In genomic region chr6:39118456-39118881, GRCm38 (mm10) we compare ENCODE assay signal across 7 mouse cellular contexts. TPM values are rescaled to one million over a fixed set of nuclear protein-coding genes. Genes with fewer than 3 reads are reported as not detected.
DNase-seq lines count a peak whose midpoint lies in the region; ATAC-seq lines count a peak whose summit lies in the region.

No protein-coding gene starts in this region.

- peak overlapping the region; percentile 74 for H3K27ac ChIP-seq in embryonic facial prominence, embryonic 10.5 days (replicated peaks)
- peak overlapping the region in 1 of 2 experiments; percentile 63; a peak in 2 of 4 replicates for H3K27ac ChIP-seq in heart, embryonic 14.5 days (replicated peaks in 1 of 2; ENCODE audit: control insufficient read depth in 1 of 2, insufficient read depth in 1 of 2, low read depth in 2 of 2, low read length in 2 of 2)
- no peak overlapping the region for H3K27ac ChIP-seq in liver, embryonic 13.5 days
- H3K27ac ChIP-seq in stomach, embryonic 14.5 days (ENCODE audit: low read length) = peak overlapping the region; percentile 48; the same call in 1 of the 2 replicates

- peak; percentile 32 for DNase-seq in right cerebral cortex, postnatal 4 days
- no peak for DNase-seq in right cerebral cortex, adult 18-20 months
- no peak for DNase-seq in embryonic facial prominence, embryonic 10.5 days (ENCODE audit: low spot score)
- DNase-seq in liver, embryonic 13.5 days = no peak
- no peak for DNase-seq in adrenal gland, adult 18-20 months (ENCODE audit: low spot score in 2 of 2)

- no peaks in the 10 kb centered on the region for H3K36me3 ChIP-seq in embryonic facial prominence, embryonic 10.5 days (replicated peaks)
- H3K36me3 ChIP-seq in heart, embryonic 14.5 days (ENCODE audit: control insufficient read depth, insufficient read depth, low read length) = no peaks in the 10 kb centered on the region; the same call in 1 of the 2 replicates
- H3K36me3 ChIP-seq in liver, embryonic 13.5 days = no peaks in the 10 kb centered on the region
- H3K36me3 ChIP-seq in stomach, embryonic 14.5 days (ENCODE audit: control insufficient read depth, insufficient read depth, low read length) = no peaks in the 10 kb centered on the region

- 12% methylated on average over 49 of the region's 49 CpGs for WGBS in embryonic facial prominence, embryonic 10.5 days
- 7% methylated on average over 45 of the region's 49 CpGs for WGBS in heart, embryonic 14.5 days
- 7% methylated on average over 49 of the region's 49 CpGs for WGBS in liver, embryonic 13.5 days (ENCODE audit: insufficient replicate concordance)
- 12% methylated on average over 49 of the region's 49 CpGs for WGBS in stomach, embryonic 14.5 days

- H3K27me3 ChIP-seq in embryonic facial prominence, embryonic 10.5 days (replicated peaks; ENCODE audit: low read depth, poor library complexity, severe bottlenecking) = peaks cover 76% of the 10 kb centered on the region
- no peaks in the 10 kb centered on the region for H3K27me3 ChIP-seq in heart, embryonic 14.5 days (ENCODE audit: control insufficient read depth, insufficient read depth, low read length)
- peaks cover 79% of the 10 kb centered on the region for H3K27me3 ChIP-seq in liver, embryonic 13.5 days
- H3K27me3 ChIP-seq in stomach, embryonic 14.5 days (ENCODE audit: control insufficient read depth, insufficient read depth, low read length) = peaks cover 3% of the 10 kb centered on the region; the same call in 1 of the 2 replicates

- peak overlapping the region; percentile 76 for H3K4me2 ChIP-seq in heart, embryonic 14.5 days (ENCODE audit: low read length)
- peak overlapping the region; percentile 84 for H3K4me2 ChIP-seq in liver, embryonic 13.5 days
- peak overlapping the region; percentile 59 for H3K4me2 ChIP-seq in stomach, embryonic 14.5 days (replicated peaks; ENCODE audit: low read depth, low read length)

- H3K4me3 ChIP-seq in embryonic facial prominence, embryonic 10.5 days = peak overlapping the region; percentile 68
- peak overlapping the region; percentile 91 for H3K4me3 ChIP-seq in heart, embryonic 14.5 days (ENCODE audit: control insufficient read depth in 1 of 2, insufficient read depth in 1 of 2, low read depth in 1 of 2, low read length in 2 of 2)
- H3K4me3 ChIP-seq in liver, embryonic 13.5 days (replicated peaks) = peak overlapping the region; percentile 85
- peak overlapping the region; percentile 94 for H3K4me3 ChIP-seq in stomach, embryonic 14.5 days (ENCODE audit: low read depth, low read length)

- peak overlapping the region; percentile 91 for H3K9ac ChIP-seq in heart, embryonic 14.5 days (ENCODE audit: low read length)
- peak overlapping the region; percentile 78 for H3K9ac ChIP-seq in liver, embryonic 13.5 days
- H3K9ac ChIP-seq in stomach, embryonic 14.5 days (replicated peaks; ENCODE audit: low read depth, low read length) = peak overlapping the region; percentile 79

- peaks cover 7% of the 10 kb centered on the region for H3K9me3 ChIP-seq in embryonic facial prominence, embryonic 10.5 days
- H3K9me3 ChIP-seq in heart, embryonic 14.5 days (ENCODE audit: control insufficient read depth, low read length) = peaks cover 6% of the 10 kb centered on the region; the same call in 1 of the 2 replicates
- H3K9me3 ChIP-seq in liver, embryonic 13.5 days (replicated peaks) = peaks cover 6% of the 10 kb centered on the region; the same call in 1 of the 2 replicates
- H3K9me3 ChIP-seq in stomach, embryonic 14.5 days (ENCODE audit: control insufficient read depth, low read depth, low read length) = peaks cover 6% of the 10 kb centered on the region; the same call in 1 of the 2 replicates

- H3K4me1 ChIP-seq in embryonic facial prominence, embryonic 10.5 days = peaks cover 12% of the 10 kb centered on the region
- peaks cover 6 to 13% of the 10 kb centered on the region in 2 experiments; a peak in 3 of 4 replicates for H3K4me1 ChIP-seq in heart, embryonic 14.5 days (ENCODE audit: control insufficient read depth in 2 of 2, insufficient read depth in 2 of 2, low read length in 2 of 2)
- H3K4me1 ChIP-seq in liver, embryonic 13.5 days (replicated peaks) = peaks cover 25% of the 10 kb centered on the region
- no peaks in the 10 kb centered on the region for H3K4me1 ChIP-seq in stomach, embryonic 14.5 days (ENCODE audit: control insufficient read depth, insufficient read depth, low read length)

- peak; percentile 41; the same call in 1 of the 2 replicates for ATAC-seq in heart, embryonic 14.5 days (ENCODE audit: insufficient number of reproducible peaks, insufficient read depth, low FRiP score, low read depth)
- no peak; the same call in 1 of the 2 replicates for ATAC-seq in liver, embryonic 13.5 days (ENCODE audit: low read depth)
- no peak for ATAC-seq in stomach, embryonic 14.5 days (ENCODE audit: insufficient number of reproducible peaks, insufficient read depth, low FRiP score, low read depth)

RNA-seq across cellular contexts. Expression of gene Parp12, which starts 0.3 kb away (rescaled TPM):
- 0.72 and 1.3 TPM in 2 replicates for polyA plus RNA-seq in embryonic facial prominence, embryonic 10.5 days (2016; fragmentation: Nextera tagmentation; extraction: Ambion mirVana)
- 14.4 and 16.5 TPM in 2 replicates for polyA plus RNA-seq in heart, embryonic 14.5 days (2014; fragmentation: Nextera tagmentation; extraction: Ambion mirVana)
- 3.4 and 3.8 TPM in 2 replicates for polyA plus RNA-seq in liver, embryonic 13.5 days (2015; fragmentation: Nextera tagmentation; extraction: Ambion mirVana)
- 9.6 and 9.9 TPM in 2 replicates for polyA plus RNA-seq in stomach, embryonic 14.5 days (2014; fragmentation: Nextera tagmentation; extraction: Ambion mirVana)
- 10 to 100 TPM; 14.4 to 16.1 TPM for total RNA-seq in adrenal gland, adult 18-20 months (2021)
